8 mouse cellular contexts compared by ENCODE assay signal in the genomic region with DNA sequence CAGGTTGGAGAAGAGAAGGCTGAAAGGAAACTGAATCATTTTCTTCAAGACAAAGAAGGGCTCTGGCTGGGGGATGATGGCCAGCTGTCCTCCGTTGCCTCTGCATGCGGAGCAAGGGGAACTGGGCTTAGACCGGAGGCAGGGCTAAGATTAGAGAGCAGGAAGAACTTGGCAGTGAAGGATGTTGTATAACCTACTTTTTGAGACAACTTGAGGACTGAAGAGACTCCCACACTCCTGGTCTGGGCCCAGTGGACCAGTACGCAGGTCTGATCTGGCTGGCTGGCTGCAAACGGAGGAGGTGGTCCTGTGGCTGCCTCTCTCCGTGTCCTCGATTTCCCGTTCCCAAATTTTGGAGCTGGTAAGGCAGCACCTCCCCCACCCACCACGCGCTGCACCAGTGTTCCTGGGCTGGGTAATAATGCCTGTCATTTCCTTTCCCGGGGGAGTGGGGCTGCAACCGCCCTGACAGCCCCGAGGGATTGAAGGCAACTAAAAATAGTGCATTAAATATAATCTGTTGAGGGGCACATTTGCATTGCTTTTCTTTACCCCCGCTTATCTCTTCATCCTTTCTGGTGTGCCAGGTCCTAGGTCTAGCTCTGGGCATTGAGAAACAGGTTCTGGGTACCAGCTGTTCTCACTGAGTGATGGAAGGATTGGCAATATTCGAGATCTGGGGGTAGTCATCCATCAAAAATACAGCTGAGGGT. TPM values are rescaled to one million over a fixed set of nuclear protein-coding genes. Genes with fewer than 3 reads are reported as not detected.
DNase-seq lines count a peak whose midpoint lies in the region; ATAC-seq lines count a peak whose summit lies in the region.

No protein-coding gene starts in this region.

- no peaks in the 10 kb centered on the region for H3K36me3 ChIP-seq in hindbrain, embryonic 12.5 days
- no peaks in the 10 kb centered on the region for H3K36me3 ChIP-seq in hindbrain, embryonic 10.5 days
- no peaks in the 10 kb centered on the region for H3K36me3 ChIP-seq in forebrain, embryonic 16.5 days (ENCODE audit: control insufficient read depth, insufficient read depth)
- H3K36me3 ChIP-seq in hindbrain, embryonic 16.5 days (ENCODE audit: control insufficient read depth, insufficient read depth, low read length): no peaks in the 10 kb centered on the region
- no peaks in the 10 kb centered on the region for H3K36me3 ChIP-seq in limb, embryonic 13.5 days

- no peaks in the 10 kb centered on the region for H3K9me3 ChIP-seq in hindbrain, embryonic 12.5 days (replicated peaks)
- H3K9me3 ChIP-seq in hindbrain, embryonic 10.5 days: no peaks in the 10 kb centered on the region
- H3K9me3 ChIP-seq in forebrain, embryonic 16.5 days (ENCODE audit: control insufficient read depth, low read length): no peaks in the 10 kb centered on the region
- H3K9me3 ChIP-seq in hindbrain, embryonic 16.5 days (ENCODE audit: control insufficient read depth, low read length): no peaks in the 10 kb centered on the region
- H3K9me3 ChIP-seq in limb, embryonic 13.5 days: no peaks in the 10 kb centered on the region

- no peak overlapping the region for H3K27ac ChIP-seq in hindbrain, embryonic 12.5 days
- H3K27ac ChIP-seq in hindbrain, embryonic 10.5 days: no peak overlapping the region
- H3K27ac ChIP-seq in forebrain, embryonic 16.5 days (ENCODE audit: low read length): no peak overlapping the region
- H3K27ac ChIP-seq in hindbrain, embryonic 16.5 days (ENCODE audit: low read depth, low read length): no peak overlapping the region
- no peak overlapping the region for H3K27ac ChIP-seq in limb, embryonic 13.5 days

- H3K4me2 ChIP-seq in hindbrain, embryonic 12.5 days (replicated peaks): no peak overlapping the region
- H3K4me2 ChIP-seq in forebrain, embryonic 16.5 days (ENCODE audit: low read length): no peak overlapping the region
- H3K4me2 ChIP-seq in hindbrain, embryonic 16.5 days (ENCODE audit: low read length): peak overlapping the region; percentile 14; the same call in 1 of the 2 replicates
- H3K4me2 ChIP-seq in limb, embryonic 13.5 days (replicated peaks): peak overlapping the region; percentile 46

- no peak overlapping the region for H3K4me3 ChIP-seq in hindbrain, embryonic 12.5 days
- no peak overlapping the region for H3K4me3 ChIP-seq in hindbrain, embryonic 10.5 days
- no peak overlapping the region for H3K4me3 ChIP-seq in forebrain, embryonic 16.5 days (replicated peaks; ENCODE audit: low read length)
- H3K4me3 ChIP-seq in hindbrain, embryonic 16.5 days (ENCODE audit: low read length): no peak overlapping the region
- H3K4me3 ChIP-seq in limb, embryonic 13.5 days: no peak overlapping the region

- 51% methylated on average over 15 of the region's 15 CpGs for WGBS in hindbrain, embryonic 12.5 days
- WGBS in hindbrain, embryonic 10.5 days: 54% methylated on average over 15 of the region's 15 CpGs
- 44% methylated on average over 15 of the region's 15 CpGs for WGBS in forebrain, embryonic 16.5 days
- WGBS in hindbrain, embryonic 16.5 days: 27% methylated on average over 15 of the region's 15 CpGs
- 19% methylated on average over 15 of the region's 15 CpGs for WGBS in limb, embryonic 13.5 days

- no peak for DNase-seq in hindbrain, embryonic 10.5 days (ENCODE audit: low spot score)
- DNase-seq in right cerebral cortex, postnatal 14 days: peak; percentile 64
- DNase-seq in embryo, embryonic 9.5 days (ENCODE audit: extremely low spot score): no peak
- no peak for DNase-seq in gastrocnemius, adult 8-10 months (ENCODE audit: low spot score in 2 of 2)

- peaks cover 11% of the 10 kb centered on the region for H3K4me1 ChIP-seq in hindbrain, embryonic 12.5 days
- H3K4me1 ChIP-seq in hindbrain, embryonic 10.5 days (replicated peaks): peaks cover 13% of the 10 kb centered on the region
- peaks cover 8% of the 10 kb centered on the region for H3K4me1 ChIP-seq in forebrain, embryonic 16.5 days (replicated peaks; ENCODE audit: control insufficient read depth, insufficient read depth, low read length)
- H3K4me1 ChIP-seq in hindbrain, embryonic 16.5 days (ENCODE audit: control insufficient read depth, insufficient read depth, low read depth, low read length): peaks cover 7% of the 10 kb centered on the region
- peaks cover 16% of the 10 kb centered on the region for H3K4me1 ChIP-seq in limb, embryonic 13.5 days

- H3K9ac ChIP-seq in hindbrain, embryonic 12.5 days: no peak overlapping the region
- H3K9ac ChIP-seq in forebrain, embryonic 16.5 days (replicated peaks; ENCODE audit: low read depth, low read length): no peak overlapping the region
- no peak overlapping the region for H3K9ac ChIP-seq in hindbrain, embryonic 16.5 days (ENCODE audit: low read depth, low read length)
- no peak overlapping the region for H3K9ac ChIP-seq in limb, embryonic 13.5 days

- ATAC-seq in hindbrain, embryonic 12.5 days (ENCODE audit: low FRiP score): peak; percentile 40; the same call in 1 of the 2 replicates
- ATAC-seq in forebrain, embryonic 16.5 days: peak; percentile 68
- ATAC-seq in hindbrain, embryonic 16.5 days: peak; percentile 53
- ATAC-seq in limb, embryonic 13.5 days (ENCODE audit: low FRiP score, low read depth): no peak

- H3K27me3 ChIP-seq in hindbrain, embryonic 12.5 days: no peaks in the 10 kb centered on the region
- no peaks in the 10 kb centered on the region; the same call in 1 of the 2 replicates for H3K27me3 ChIP-seq in hindbrain, embryonic 10.5 days (ENCODE audit: insufficient read depth, poor library complexity, severe bottlenecking)
- H3K27me3 ChIP-seq in forebrain, embryonic 16.5 days (replicated peaks; ENCODE audit: control insufficient read depth, insufficient read depth, low read length): no peaks in the 10 kb centered on the region; the same call in 1 of the 2 replicates
- no peaks in the 10 kb centered on the region for H3K27me3 ChIP-seq in hindbrain, embryonic 16.5 days (replicated peaks; ENCODE audit: control insufficient read depth, insufficient read depth, low read length)
- H3K27me3 ChIP-seq in limb, embryonic 13.5 days: peaks cover 14% of the 10 kb centered on the region; the same call in 1 of the 2 replicates

RNA-seq across cellular contexts. Expression of a gene that starts 12.6 kb away (rescaled TPM):
- polyA plus RNA-seq in hindbrain, embryonic 12.5 days (2016; fragmentation: Nextera tagmentation; extraction: Ambion mirVana): 9.4 and 12.1 TPM in 2 replicates
- polyA plus RNA-seq in hindbrain, embryonic 10.5 days (2016; fragmentation: Nextera tagmentation; extraction: Ambion mirVana): 6.0 and 8.2 TPM in 2 replicates
- 9.2 and 9.4 TPM in 2 replicates for polyA plus RNA-seq in forebrain, embryonic 16.5 days (2015; fragmentation: Nextera tagmentation; extraction: Ambion mirVana)
- 14.8 and 17.4 TPM in 2 replicates for polyA plus RNA-seq in hindbrain, embryonic 16.5 days (2015; fragmentation: Nextera tagmentation; extraction: Ambion mirVana)
- polyA plus RNA-seq in limb, embryonic 13.5 days (2015; fragmentation: Nextera tagmentation; extraction: Ambion mirVana): 6.7 and 7.8 TPM in 2 replicates
- total RNA-seq in gastrocnemius, adult 8-10 months (2022): 1 to 10 TPM; 3.5 to 5.0 (median 4.1) TPM

RNA-seq across cellular contexts. Expression of a gene that starts 15.3 kb away (rescaled TPM):
- polyA plus RNA-seq in hindbrain, embryonic 12.5 days (2016; fragmentation: Nextera tagmentation; extraction: Ambion mirVana): 15.4 and 15.5 TPM in 2 replicates
- 1.2 and 2.6 TPM in 2 replicates for polyA plus RNA-seq in hindbrain, embryonic 10.5 days (2016; fragmentation: Nextera tagmentation; extraction: Ambion mirVana)
- 19.0 and 25.9 TPM in 2 replicates for polyA plus RNA-seq in forebrain, embryonic 16.5 days (2015; fragmentation: Nextera tagmentation; extraction: Ambion mirVana)
- 4.8 and 5.8 TPM in 2 replicates for polyA plus RNA-seq in hindbrain, embryonic 16.5 days (2015; fragmentation: Nextera tagmentation; extraction: Ambion mirVana)
- 7.9 and 8.6 TPM in 2 replicates for polyA plus RNA-seq in limb, embryonic 13.5 days (2015; fragmentation: Nextera tagmentation; extraction: Ambion mirVana)
- under 1 TPM; 0.44 to 0.67 (median 0.55) TPM for total RNA-seq in gastrocnemius, adult 8-10 months (2022)

RNA-seq across cellular contexts. Expression of a gene that starts 29.0 kb away (rescaled TPM):
- polyA plus RNA-seq in hindbrain, embryonic 12.5 days (2016; fragmentation: Nextera tagmentation; extraction: Ambion mirVana): 0.53 and 1.0 TPM in 2 replicates
- polyA plus RNA-seq in hindbrain, embryonic 10.5 days (2016; fragmentation: Nextera tagmentation; extraction: Ambion mirVana): 0.60 and 0.78 TPM in 2 replicates
- 0.86 and 0.89 TPM in 2 replicates for polyA plus RNA-seq in forebrain, embryonic 16.5 days (2015; fragmentation: Nextera tagmentation; extraction: Ambion mirVana)
- polyA plus RNA-seq in hindbrain, embryonic 16.5 days (2015; fragmentation: Nextera tagmentation; extraction: Ambion mirVana): 0.92 and 1.1 TPM in 2 replicates
- polyA plus RNA-seq in limb, embryonic 13.5 days (2015; fragmentation: Nextera tagmentation; extraction: Ambion mirVana): 0.57 and 1.1 TPM in 2 replicates
- 1 to 10 TPM in 1 of 4 experiments, under 1 TPM in 3; 0.70 to 2.1 (median 0.78) TPM for total RNA-seq in gastrocnemius, adult 8-10 months (2022)

RNA-seq across cellular contexts. Expression of a gene that starts 40.2 kb away (rescaled TPM):
- polyA plus RNA-seq in hindbrain, embryonic 12.5 days (2016; fragmentation: Nextera tagmentation; extraction: Ambion mirVana): 31.6 and 32.7 TPM in 2 replicates
- polyA plus RNA-seq in hindbrain, embryonic 10.5 days (2016; fragmentation: Nextera tagmentation; extraction: Ambion mirVana): 31.9 and 34.1 TPM in 2 replicates
- 42.4 and 44.6 TPM in 2 replicates for polyA plus RNA-seq in forebrain, embryonic 16.5 days (2015; fragmentation: Nextera tagmentation; extraction: Ambion mirVana)
- 44.6 and 47.6 TPM in 2 replicates for polyA plus RNA-seq in hindbrain, embryonic 16.5 days (2015; fragmentation: Nextera tagmentation; extraction: Ambion mirVana)
- polyA plus RNA-seq in limb, embryonic 13.5 days (2015; fragmentation: Nextera tagmentation; extraction: Ambion mirVana): 39.3 and 39.5 TPM in 2 replicates
- 10 to 100 TPM; 11.7 to 19.3 (median 15.3) TPM for total RNA-seq in gastrocnemius, adult 8-10 months (2022)

RNA-seq across cellular contexts. Expression of a gene that starts 45.5 kb away (rescaled TPM):
- polyA plus RNA-seq in hindbrain, embryonic 12.5 days (2016; fragmentation: Nextera tagmentation; extraction: Ambion mirVana): 17.9 and 22.9 TPM in 2 replicates
- 12.1 and 22.2 TPM in 2 replicates for polyA plus RNA-seq in hindbrain, embryonic 10.5 days (2016; fragmentation: Nextera tagmentation; extraction: Ambion mirVana)
- 6.1 and 6.9 TPM in 2 replicates for polyA plus RNA-seq in forebrain, embryonic 16.5 days (2015; fragmentation: Nextera tagmentation; extraction: Ambion mirVana)
- 7.6 and 9.6 TPM in 2 replicates for polyA plus RNA-seq in hindbrain, embryonic 16.5 days (2015; fragmentation: Nextera tagmentation; extraction: Ambion mirVana)
- 5.1 and 6.0 TPM in 2 replicates for polyA plus RNA-seq in limb, embryonic 13.5 days (2015; fragmentation: Nextera tagmentation; extraction: Ambion mirVana)
- 1 to 10 TPM; 1.6 to 3.1 (median 2.2) TPM for total RNA-seq in gastrocnemius, adult 8-10 months (2022)

Comparison
In these comparisons a context has a peak if more than half of its experiments do, and no peak if none do; other contexts are left out.
1. H3K4me2 ChIP-seq: peak in hindbrain, embryonic 16.5 days (single experiment) and limb, embryonic 13.5 days (single experiment); none in hindbrain, embryonic 12.5 days (single experiment) and forebrain, embryonic 16.5 days (single experiment).